Mouse (Mus musculus): ENCODE results near the gene Glrb. TPM values are rescaled to one million over a fixed set of nuclear protein-coding genes. Genes with fewer than 3 reads are reported as not detected.

The Glrb gene
- polyA plus RNA-seq, 1 experiment from 2014 or later: 45.8 TPM

Other genes starting within 250 kb of the Glrb start
- 158 and 174 TPM in 2 replicates for gene Gria2, start 110.8 kb downstream of the Glrb start, polyA plus RNA-seq (2015; fragmentation: Nextera tagmentation; extraction: Ambion mirVana)
- 5.8 and 6.6 TPM in 2 replicates for gene Pdgfc, start 122.8 kb upstream of the Glrb start, polyA plus RNA-seq (2015; fragmentation: Nextera tagmentation; extraction: Ambion mirVana)